Comparison of ENCODE assay signal across 17 mouse cellular contexts in genomic region chr15:8007413-8007812, GRCm38 (mm10).
"Had no signal": no experiment of that assay in that cellular context is flagged by ENCODE, and none has a peak within 500 bp of the region (broad histone marks: within the 10 kb centered on the region; RNA-seq: fewer than 3 reads in every experiment).

No protein-coding gene starts in this region.

- H3K9ac ChIP-seq: liver, embryonic 12.5 days; liver, embryonic 14.5 days; lung, embryonic 14.5 days; midbrain, embryonic 13.5 days; midbrain, embryonic 15.5 days had no signal

- H3K27ac ChIP-seq: liver, embryonic 12.5 days; liver, embryonic 14.5 days; midbrain, embryonic 13.5 days; midbrain, embryonic 15.5 days had no signal

- ATAC-seq: liver, embryonic 12.5 days; midbrain, embryonic 13.5 days; midbrain, embryonic 15.5 days had no signal

- H3K4me1 ChIP-seq: liver, embryonic 12.5 days; megakaryocyte, embryonic 14.5 days; midbrain, embryonic 15.5 days had no signal

- H3K4me2 ChIP-seq: liver, embryonic 12.5 days; lung, embryonic 14.5 days; midbrain, embryonic 11.5 days; midbrain, embryonic 13.5 days; midbrain, embryonic 15.5 days had no signal

- H3K27me3 ChIP-seq: liver, embryonic 12.5 days; megakaryocyte, embryonic 14.5 days; midbrain, embryonic 13.5 days; midbrain, embryonic 15.5 days had no signal

- H3K4me3 ChIP-seq: liver, embryonic 12.5 days; megakaryocyte, embryonic 14.5 days; midbrain, embryonic 13.5 days; midbrain, embryonic 15.5 days had no signal

- DNase-seq: lung, adult 18-20 months; lung, embryonic 14.5 days; lung, postnatal 10 days; lung, postnatal 4 days; retina, postnatal 1 day; right cerebral cortex, adult 18-20 months; right cerebral cortex, postnatal 25 days; right cerebral cortex, postnatal 4 days; spleen, adult 18-20 months; thymus, adult 18-20 months; thymus, postnatal 36 days had no signal

- H3K9me3 ChIP-seq: liver, embryonic 12.5 days; megakaryocyte, embryonic 14.5 days; midbrain, embryonic 13.5 days; midbrain, embryonic 15.5 days had no signal

- H3K36me3 ChIP-seq: liver, embryonic 12.5 days; midbrain, embryonic 13.5 days; midbrain, embryonic 15.5 days had no signal
